13 mouse cellular contexts compared by ENCODE assay signal in genomic region chr9:65680938-65681633, GRCm38 (mm10). TPM values are rescaled to one million over a fixed set of nuclear protein-coding genes. Genes with fewer than 3 reads are reported as not detected.
A peak's percentile ranks its signal among the peaks of the same experiment; 100 is the strongest.
DNase-seq lines count a peak whose midpoint lies in the region; ATAC-seq and TF ChIP-seq lines count a peak whose summit lies in the region.
"Had no signal": no experiment of that assay in that cellular context is flagged by ENCODE, and none has a peak within 500 bp of the region (broad histone marks: within the 10 kb centered on the region; RNA-seq: fewer than 3 reads in every experiment).

No protein-coding gene starts in this region.

- TF ChIP-seq POLR2A in heart, adult 2 months (IDR thresholded peaks at IDR 0.05; ENCODE audit: insufficient read depth, low read depth, low read length): no peak
- TF ChIP-seq POLR2A in embryonic fibroblast, embryonic 13.5 days (IDR thresholded peaks at IDR 0.05; ENCODE audit: low read depth, low read length): no peak

- H3K79me2 ChIP-seq in heart, adult 2 months (replicated peaks; ENCODE audit: control insufficient read depth, insufficient read depth, low read length): peaks cover 12% of the 10 kb centered on the region

- H3K4me2 ChIP-seq in stomach, embryonic 14.5 days (replicated peaks; ENCODE audit: low read depth, low read length): no peak overlapping the region; the same call in 1 of the 2 replicates
- H3K4me2 ChIP-seq in forebrain, embryonic 16.5 days (ENCODE audit: low read length): no peak overlapping the region
- H3K4me2 ChIP-seq: hindbrain, embryonic 15.5 days had no signal

- no peak for TF ChIP-seq CTCF in heart, adult 2 months (IDR thresholded peaks at IDR 0.05)
- TF ChIP-seq CTCF in left cerebral cortex, adult 2 months (IDR thresholded peaks at IDR 0.05): no peak
- no peak for TF ChIP-seq CTCF in embryonic fibroblast, embryonic 13.5 days (IDR thresholded peaks at IDR 0.05; ENCODE audit: borderline replicate concordance, insufficient read depth, low read length)

- TF ChIP-seq EP300 in heart, adult 2 months (IDR thresholded peaks at IDR 0.05; ENCODE audit: insufficient read depth, low read depth, low read length): no peak

- no peaks in the 10 kb centered on the region for H3K9me3 ChIP-seq in stomach, embryonic 14.5 days (ENCODE audit: control insufficient read depth, low read depth, low read length)
- no peaks in the 10 kb centered on the region for H3K9me3 ChIP-seq in forebrain, embryonic 16.5 days (ENCODE audit: control insufficient read depth, low read length)
- H3K9me3 ChIP-seq: hindbrain, embryonic 15.5 days; limb, embryonic 13.5 days had no signal

- no peak for ATAC-seq in stomach, embryonic 14.5 days (ENCODE audit: insufficient number of reproducible peaks, insufficient read depth, low FRiP score, low read depth)
- ATAC-seq in forebrain, embryonic 16.5 days: no peak

- DNase-seq in heart, adult 2 months: no peak
- no peak for DNase-seq in heart, postnatal 10 days
- DNase-seq in left cerebral cortex, adult 2 months (ENCODE audit: extremely low spot score in 1 of 2, low spot score in 2 of 2): no peak
- DNase-seq in left cerebral cortex, adult 18-20 months (ENCODE audit: low spot score in 2 of 2): no peak
- DNase-seq in thymus, postnatal 25 days: no peak
- DNase-seq: cerebellum, postnatal 14 days; midbrain, embryonic 14.5 days; right cerebral cortex, postnatal 4 days had no signal

- peak overlapping the region; percentile 84 for H3K27ac ChIP-seq in heart, adult 2 months
- peak overlapping the region; percentile 21 for H3K27ac ChIP-seq in left cerebral cortex, adult 2 months
- 0 out of 2 replicates have a peak overlapping the region, but pooled peaks have one; percentile 12 for H3K27ac ChIP-seq in embryonic fibroblast, embryonic 13.5 days (ENCODE audit: insufficient read depth, low read length)
- peak overlapping the region; percentile 49; the same call in 1 of the 2 replicates for H3K27ac ChIP-seq in stomach, embryonic 14.5 days (ENCODE audit: low read length)
- H3K27ac ChIP-seq in forebrain, embryonic 16.5 days (ENCODE audit: low read length): no peak overlapping the region
- H3K27ac ChIP-seq: hindbrain, embryonic 15.5 days; limb, embryonic 13.5 days had no signal

- intact Hi-C loops in heart, adult 2 months (cut with DNase I): no loop called here
- intact Hi-C loops in heart, postnatal 10 days (cut with DNase I): no loop called here
- intact Hi-C loops in left cerebral cortex, adult 2 months (cut with DNase I): no loop called here

- H3K9ac ChIP-seq in heart, adult 2 months (ENCODE audit: low read depth, low read length): no peak overlapping the region
- H3K9ac ChIP-seq in stomach, embryonic 14.5 days (replicated peaks; ENCODE audit: low read depth, low read length): no peak overlapping the region
- no peak overlapping the region for H3K9ac ChIP-seq in forebrain, embryonic 16.5 days (replicated peaks; ENCODE audit: low read depth, low read length)
- H3K9ac ChIP-seq: hindbrain, embryonic 15.5 days; limb, embryonic 13.5 days had no signal

- H3K27me3 ChIP-seq in heart, adult 2 months (ENCODE audit: control insufficient read depth, insufficient read depth, low read length): no peaks in the 10 kb centered on the region
- H3K27me3 ChIP-seq in stomach, embryonic 14.5 days (ENCODE audit: control insufficient read depth, insufficient read depth, low read length): no peaks in the 10 kb centered on the region
- H3K27me3 ChIP-seq in forebrain, embryonic 16.5 days (replicated peaks; ENCODE audit: control insufficient read depth, insufficient read depth, low read length): no peaks in the 10 kb centered on the region
- H3K27me3 ChIP-seq: hindbrain, embryonic 15.5 days; limb, embryonic 13.5 days had no signal

- peaks cover 27% of the 10 kb centered on the region for H3K4me1 ChIP-seq in heart, adult 2 months (ENCODE audit: control insufficient read depth, insufficient read depth, low read length)
- peaks cover 10% of the 10 kb centered on the region for H3K4me1 ChIP-seq in embryonic fibroblast, embryonic 13.5 days (ENCODE audit: control insufficient read depth, insufficient read depth, low read length)
- H3K4me1 ChIP-seq in stomach, embryonic 14.5 days (ENCODE audit: control insufficient read depth, insufficient read depth, low read length): peaks cover 50% of the 10 kb centered on the region
- peaks cover 39% of the 10 kb centered on the region for H3K4me1 ChIP-seq in forebrain, embryonic 16.5 days (replicated peaks; ENCODE audit: control insufficient read depth, insufficient read depth, low read length)

- 40% methylated on average over 4 of the region's 4 CpGs for WGBS in heart, adult 2 months
- WGBS in stomach, embryonic 14.5 days: 63% methylated on average over 4 of the region's 4 CpGs
- 80% methylated on average over 4 of the region's 4 CpGs for WGBS in forebrain, embryonic 16.5 days

- peaks cover 61% of the 10 kb centered on the region for H3K36me3 ChIP-seq in heart, adult 2 months (ENCODE audit: control insufficient read depth, insufficient read depth, low read length)
- peaks cover under 1% of the 10 kb centered on the region; the same call in 1 of the 2 replicates for H3K36me3 ChIP-seq in stomach, embryonic 14.5 days (ENCODE audit: control insufficient read depth, insufficient read depth, low read length)
- no peaks in the 10 kb centered on the region for H3K36me3 ChIP-seq in forebrain, embryonic 16.5 days (ENCODE audit: control insufficient read depth, insufficient read depth)
- H3K36me3 ChIP-seq: hindbrain, embryonic 15.5 days had no signal

- no peak overlapping the region for H3K4me3 ChIP-seq in heart, adult 2 months
- no peak overlapping the region for H3K4me3 ChIP-seq in left cerebral cortex, adult 2 months
- no peak overlapping the region for H3K4me3 ChIP-seq in embryonic fibroblast, embryonic 13.5 days (ENCODE audit: insufficient read depth, low read length)
- no peak overlapping the region for H3K4me3 ChIP-seq in stomach, embryonic 14.5 days (ENCODE audit: low read depth, low read length)
- H3K4me3 ChIP-seq in forebrain, embryonic 16.5 days (replicated peaks; ENCODE audit: low read length): no peak overlapping the region
- H3K4me3 ChIP-seq: hindbrain, embryonic 15.5 days; limb, embryonic 13.5 days had no signal

RNA-seq across cellular contexts. Expression of gene Oaz2, which starts 13.3 kb away (rescaled TPM):
- 100 to 1,000 TPM; 202 to 218 TPM for total RNA-seq in heart, adult 2 months (2021)
- 154 and 242 TPM in 2 replicates for polyA plus RNA-seq in heart, adult 2 months (2012; rRNA removed)
- 100 to 1,000 TPM; 269 to 276 TPM for total RNA-seq in heart, postnatal 10 days (2021)
- 100 to 1,000 TPM; 218 to 230 TPM for total RNA-seq in left cerebral cortex, adult 2 months (2021)
- total RNA-seq in left cerebral cortex, adult 18-20 months (2021): 100 to 1,000 TPM; 241 to 243 TPM
- 88.1 and 93.0 TPM in 2 replicates for polyA plus RNA-seq in embryonic fibroblast, embryonic 13.5 days (2011; ENCODE audit: insufficient read length, low read depth, missing spikeins)
- 182 and 190 TPM in 2 replicates for polyA plus RNA-seq in stomach, embryonic 14.5 days (2014; fragmentation: Nextera tagmentation; extraction: Ambion mirVana)
- 345 and 364 TPM in 2 replicates for polyA plus RNA-seq in forebrain, embryonic 16.5 days (2015; fragmentation: Nextera tagmentation; extraction: Ambion mirVana)

RNA-seq across cellular contexts. Expression of gene Rbpms2, which starts 51.6 kb away (rescaled TPM):
- 10 to 100 TPM; 29.4 to 32.5 TPM for total RNA-seq in heart, adult 2 months (2021)
- 102 and 105 TPM in 2 replicates for polyA plus RNA-seq in heart, adult 2 months (2012; rRNA removed)
- 10 to 100 TPM; 54.4 to 57.7 TPM for total RNA-seq in heart, postnatal 10 days (2021)
- 1 to 10 TPM; 2.2 to 3.2 TPM for total RNA-seq in left cerebral cortex, adult 2 months (2021)
- 1 to 10 TPM; 3.0 to 3.6 TPM for total RNA-seq in left cerebral cortex, adult 18-20 months (2021)
- 22.7 and 34.1 TPM in 2 replicates for polyA plus RNA-seq in embryonic fibroblast, embryonic 13.5 days (2011; ENCODE audit: insufficient read length, low read depth, missing spikeins)
- 28.2 and 32.5 TPM in 2 replicates for polyA plus RNA-seq in stomach, embryonic 14.5 days (2014; fragmentation: Nextera tagmentation; extraction: Ambion mirVana)
- polyA plus RNA-seq in forebrain, embryonic 16.5 days (2015; fragmentation: Nextera tagmentation; extraction: Ambion mirVana): 3.2 and 3.4 TPM in 2 replicates

Comparison
In these comparisons a context has a peak if more than half of its experiments do, and no peak if none do; other contexts are left out.
1. RNA of gene Rbpms2, which starts 51.6 kb away (total RNA-seq): 54.4 to 57.7 TPM in heart, postnatal 10 days and 29.4 to 32.5 TPM in heart, adult 2 months; 3.0 to 3.6 TPM in left cerebral cortex, adult 18-20 months and 2.2 to 3.2 TPM in left cerebral cortex, adult 2 months; every median in the first group is over 4 times any median in the second.